Mouse (Mus musculus) B cell, adult 67 days (primary cell): Measurements from ENCODE around the gene Cdkl4. TPM values are rescaled to one million over a fixed set of nuclear protein-coding genes. Genes with fewer than 3 reads are reported as not detected.

Source experiments
- total RNA-seq, 2 experiments: library from RNA; stranded (reverse); gene quantifications; 4 replicates each; pipeline ENCODE4 v1.2.4; 2023

Cdkl4 gene
- under 1 TPM in 1 of 2 experiments, not detected in 1; 0.26 TPM for total RNA-seq

GRCm38 (mm10) chr17:80577639-80578038, at the start of gene Cdkl4:
Gene Cdkl4, minus strand, starts transcription at chr17:80577813.

GRCm38 (mm10) chr17:80480031-80480854, 97.4 kb downstream of the Cdkl4 start, which contains the start of gene Sos1:
Gene Sos1, minus strand, starts transcription at chr17:80480453.

Other genes with a start within 250 kb of the Cdkl4 start
- not detected for gene Gm10190, start 204.3 kb downstream of the Cdkl4 start, total RNA-seq
- 10 to 100 TPM; 24.1 to 28.4 TPM for gene Sos1, start 97.4 kb downstream of the Cdkl4 start, total RNA-seq
- gene Map4k3, start 150.7 kb upstream of the Cdkl4 start, total RNA-seq = 10 to 100 TPM; 18.4 to 23.8 TPM